Mouse (Mus musculus): ENCODE measurements around the gene Isg20l2. TPM values are rescaled to one million over a fixed set of nuclear protein-coding genes. Genes with fewer than 3 reads are reported as not detected.

The Isg20l2 gene
- polyA plus RNA-seq, 1 experiment from 2014 or later, result 17.2 TPM

DNA sequence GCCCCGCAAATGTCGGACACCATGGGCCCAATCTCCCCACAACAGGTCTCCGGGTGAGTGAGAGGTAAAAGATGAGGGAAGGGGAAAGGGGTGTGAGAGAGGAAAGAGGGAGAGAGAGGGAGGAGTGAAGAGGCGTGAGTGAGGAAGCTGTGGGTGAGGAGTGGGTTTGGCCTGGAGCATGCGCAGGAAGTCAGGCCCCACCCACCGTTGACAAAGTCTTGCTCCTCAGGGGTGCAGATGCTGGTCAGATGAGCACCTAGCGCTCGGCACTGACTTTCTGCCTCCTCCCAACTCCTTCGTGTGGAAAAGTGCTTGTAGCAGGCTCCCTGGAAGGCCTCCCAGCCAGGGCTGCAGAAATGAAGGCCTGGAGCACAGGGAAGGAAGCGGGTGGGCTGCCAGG is 59.8 kb downstream of the Isg20l2 start:
- H3K4me1 ChIP-seq (ENCODE audit: control insufficient read depth, low read depth, low read length), result peaks cover 5% of the 10 kb centered on the region
- H3K9me3 ChIP-seq (replicated peaks; ENCODE audit: control insufficient read depth, low read length), result no peaks in the 10 kb centered on the region
- H3K27ac ChIP-seq (ENCODE audit: low read length), result no peak overlapping the region
- H3K36me3 ChIP-seq (ENCODE audit: control insufficient read depth, insufficient read depth), result no peaks in the 10 kb centered on the region
- no peak for ATAC-seq (ENCODE audit: low read depth)
- no peak overlapping the region for H3K4me3 ChIP-seq (ENCODE audit: low read depth, low read length)
- H3K4me2 ChIP-seq (ENCODE audit: low read depth, low read length), result no peak overlapping the region
- peaks cover 32% of the 10 kb centered on the region for H3K27me3 ChIP-seq (ENCODE audit: control insufficient read depth, insufficient read depth, low read depth, low read length)
- 22% methylated on average over 10 of the region's 10 CpGs for WGBS (ENCODE audit: insufficient replicate concordance)
- no peak overlapping the region for H3K9ac ChIP-seq (ENCODE audit: low read depth, low read length)

Other genes with a start within 250 kb of the Isg20l2 start
- 0.07 and 0.18 TPM in 2 replicates for gene Lrrc71, start 181.7 kb upstream of the Isg20l2 start, polyA plus RNA-seq (2015; fragmentation: Nextera tagmentation; extraction: Ambion mirVana)
- 0.16 and 0.18 TPM in 2 replicates for gene Ntrk1, start 135.2 kb upstream of the Isg20l2 start, polyA plus RNA-seq (2015; fragmentation: Nextera tagmentation; extraction: Ambion mirVana)
- gene Insrr, start 133.4 kb upstream of the Isg20l2 start, polyA plus RNA-seq (2015; fragmentation: Nextera tagmentation; extraction: Ambion mirVana), result 0.01 TPM in 1 of 2 replicates, not detected in the other
- 6.0 and 6.5 TPM in 2 replicates for gene Pear1, start 106.0 kb upstream of the Isg20l2 start, polyA plus RNA-seq (2015; fragmentation: Nextera tagmentation; extraction: Ambion mirVana)
- 0.29 and 0.37 TPM in 2 replicates for gene Sh2d2a, start 83.6 kb upstream of the Isg20l2 start, polyA plus RNA-seq (2015; fragmentation: Nextera tagmentation; extraction: Ambion mirVana)
- gene Prcc, start 44.7 kb upstream of the Isg20l2 start, polyA plus RNA-seq (2015; fragmentation: Nextera tagmentation; extraction: Ambion mirVana), result 4.1 and 4.7 TPM in 2 replicates
- 53.6 and 57.1 TPM in 2 replicates for gene Hdgf, start 24.0 kb upstream of the Isg20l2 start, polyA plus RNA-seq (2015; fragmentation: Nextera tagmentation; extraction: Ambion mirVana)
- gene Mrpl24, start 10.8 kb upstream of the Isg20l2 start, polyA plus RNA-seq (2015; fragmentation: Nextera tagmentation; extraction: Ambion mirVana), result 35.1 and 35.8 TPM in 2 replicates
- gene Rrnad1, start 403 bp downstream of the Isg20l2 start, polyA plus RNA-seq (2015; fragmentation: Nextera tagmentation; extraction: Ambion mirVana), result 5.2 and 5.7 TPM in 2 replicates
- gene Crabp2, start 18.4 kb downstream of the Isg20l2 start, polyA plus RNA-seq (2015; fragmentation: Nextera tagmentation; extraction: Ambion mirVana), result 0.09 and 0.25 TPM in 2 replicates
- gene Nes, start 40.8 kb downstream of the Isg20l2 start, polyA plus RNA-seq (2015; fragmentation: Nextera tagmentation; extraction: Ambion mirVana), result 1.2 and 1.4 TPM in 2 replicates
- gene Bcan, start 69.9 kb downstream of the Isg20l2 start, polyA plus RNA-seq (2015; fragmentation: Nextera tagmentation; extraction: Ambion mirVana), result 0.04 TPM in 1 of 2 replicates, not detected in the other
- gene Hapln2, start 97.3 kb downstream of the Isg20l2 start, polyA plus RNA-seq (2015; fragmentation: Nextera tagmentation; extraction: Ambion mirVana), result not detected in 2 replicates
- gene Gpatch4, start 112.8 kb downstream of the Isg20l2 start, polyA plus RNA-seq (2015; fragmentation: Nextera tagmentation; extraction: Ambion mirVana), result 13.2 and 14.1 TPM in 2 replicates
- gene Naxe, start 128.2 kb downstream of the Isg20l2 start, polyA plus RNA-seq (2015; fragmentation: Nextera tagmentation; extraction: Ambion mirVana), result 83.2 and 85.0 TPM in 2 replicates
- not detected in 2 replicates for gene Ttc24, start 148.0 kb downstream of the Isg20l2 start, polyA plus RNA-seq (2015; fragmentation: Nextera tagmentation; extraction: Ambion mirVana)
- 7.3 and 7.6 TPM in 2 replicates for gene Iqgap3, start 151.7 kb downstream of the Isg20l2 start, polyA plus RNA-seq (2015; fragmentation: Nextera tagmentation; extraction: Ambion mirVana)
- gene Mef2d, start 212.1 kb downstream of the Isg20l2 start, polyA plus RNA-seq (2015; fragmentation: Nextera tagmentation; extraction: Ambion mirVana), result 5.2 and 7.9 TPM in 2 replicates